Mouse (Mus musculus) gastrocnemius, postnatal 25 days (tissue): ENCODE data around the gene Carmil1. TPM values are rescaled to one million over a fixed set of nuclear protein-coding genes. Genes with fewer than 3 reads are reported as not detected.

Experiments used
- DNase-seq: peaks from one replicate; pipeline ENCODE4 v3.0.0; 2022
- total RNA-seq, 2 experiments: library from RNA; stranded (reverse); gene quantifications; 1 replicate in 1 of 2; 2 replicates in 1 of 2; pipeline ENCODE4 v1.2.3; 2021

Carmil1 gene
- total RNA-seq, 2 experiments from 2014 or later: 1.9 to 3.0 TPM

- DNase-seq: no peak
Measured at GRCm38 (mm10) chr13:24037502-24037901, 243.1 kb downstream of the Carmil1 start.

GRCm38 (mm10) chr13:24036150-24036549, 244.4 kb downstream of the Carmil1 start:
- no peak for DNase-seq

GRCm38 (mm10) chr13:24027191-24028170, 253.1 kb downstream of the Carmil1 start:
- no peak for DNase-seq

- no peak for DNase-seq
Measured at GRCm38 (mm10) chr13:24018515-24018914, 262.1 kb downstream of the Carmil1 start.

GRCm38 (mm10) chr13:24005528-24005927, 275.1 kb downstream of the Carmil1 start:
- DNase-seq: no peak

- DNase-seq: no peak
Measured at GRCm38 (mm10) chr13:24001797-24002196, 278.8 kb downstream of the Carmil1 start.

- no peak for DNase-seq
Measured at GRCm38 (mm10) chr13:24001081-24001480, 279.5 kb downstream of the Carmil1 start.

GRCm38 (mm10) chr13:23998826-23999225, 281.8 kb downstream of the Carmil1 start:
- DNase-seq: no peak

- no peak for DNase-seq
Measured at GRCm38 (mm10) chr13:23994756-23995155, 285.8 kb downstream of the Carmil1 start.

- DNase-seq: no peak
Measured at GRCm38 (mm10) chr13:23994024-23994423, 286.6 kb downstream of the Carmil1 start.

GRCm38 (mm10) chr13:23990928-23991327, 289.7 kb downstream of the Carmil1 start, which contains the start of gene Scgn:
Gene Scgn, minus strand, starts transcription at chr13:23991214.
- no peak for DNase-seq

- no peak for DNase-seq
Measured at GRCm38 (mm10) chr13:23990451-23990850, 290.1 kb downstream of the Carmil1 start.

- DNase-seq: no peak
Measured at GRCm38 (mm10) chr13:23985130-23985529, 295.5 kb downstream of the Carmil1 start.

- no peak for DNase-seq
Measured at GRCm38 (mm10) chr13:23972271-23972670, 308.3 kb downstream of the Carmil1 start.

GRCm38 (mm10) chr13:23971870-23972269, 308.7 kb downstream of the Carmil1 start:
- DNase-seq: no peak

GRCm38 (mm10) chr13:23964909-23965308, 315.7 kb downstream of the Carmil1 start:
- DNase-seq: no peak

Other genes starting within 250 kb of the Carmil1 start
- 1 to 10 TPM; 2.1 to 3.2 TPM for gene Cmah, start 46.6 kb upstream of the Carmil1 start, total RNA-seq